Mouse (Mus musculus): ENCODE measurements at regions not wholly inside any gene's neighbourhood (a gene's known extent, or its start where the extent isn't known, plus 50 kb on each side); places are given as distances from the start of the nearest gene placed in this dataset.

- TF ChIP-seq CTCF (IDR thresholded peaks at IDR 0.05; ENCODE audit: borderline replicate concordance, extremely low read depth, insufficient read depth, insufficient read length) (no peak), POLR2A (IDR thresholded peaks at IDR 0.05; ENCODE audit: borderline replicate concordance, extremely low read depth, insufficient read depth, insufficient read length, poor library complexity, severe bottlenecking) (no peak)
These were observed 417.4 kb upstream of the Adarb2 start for GRCm38 (mm10) chr13:7785252-7785651.

Data from brain, embryonic 14.5 days (tissue).